Mouse (Mus musculus) adrenal gland, adult 2 months (tissue): ENCODE data around the gene Tnnc2. TPM values are rescaled to one million over a fixed set of nuclear protein-coding genes. Genes with fewer than 3 reads are reported as not detected.
"Not testable (repeated sequence)": the region's sequence is repeated elsewhere in the genome, so short reads cannot be mapped to it uniquely, and the experiment has no call there.

Experiments
- DNase-seq: peaks from one replicate; pipeline ENCODE4 v3.0.0; 2021
- long read RNA-seq: library from polyadenylated mRNA; stranded (forward); transcript quantifications from one replicate; pipeline ENCODE4 v2.0.0, GENCODE M21; 2021
- polyA plus RNA-seq: library from polyadenylated mRNA; depleted of rRNA; stranded (reverse); fragments of >200 nt; gene quantifications from 2 replicates; pipeline ENCODE4 v1.2.3, GENCODE M21; 2012; rRNA removed
- total RNA-seq, 2 experiments: library from RNA; stranded (reverse); gene quantifications; 2 replicates each; pipeline ENCODE4 v1.2.3; 2021

Gene Tnnc2
- not detected for total RNA-seq
- polyA plus RNA-seq, result not detected in 2 replicates
- long read RNA-seq, result 0 reads

GRCm38 (mm10) chr2:164779481-164780086, at the start of gene Tnnc2:
TSS of gene Tnnc2 (minus strand) at chr2:164779967.
- DNase-seq, result no peak

GRCm38 (mm10) chr2:164829090-164829489, 49.3 kb upstream of the Tnnc2 start:
- no peak for DNase-seq

- DNase-seq, result no peak
Observed at GRCm38 (mm10) chr2:164828437-164828836, 48.7 kb upstream of the Tnnc2 start, which contains the start of gene Spata25. TSS of gene Spata25 (minus strand) at chr2:164828537.

- no peak for DNase-seq
Observed at GRCm38 (mm10) chr2:164827146-164827850, 47.5 kb upstream of the Tnnc2 start.

GRCm38 (mm10) chr2:164825521-164825920, 45.8 kb upstream of the Tnnc2 start:
- no peak for DNase-seq

GRCm38 (mm10) chr2:164823969-164824368, 44.2 kb upstream of the Tnnc2 start:
- no peak for DNase-seq

GRCm38 (mm10) chr2:164823181-164823585, 43.4 kb upstream of the Tnnc2 start:
- DNase-seq, result no peak

- DNase-seq, result peak; percentile 100
Observed at GRCm38 (mm10) chr2:164822636-164823165, 42.9 kb upstream of the Tnnc2 start, which contains the start of gene Zswim1. TSS of gene Zswim1 (plus strand) at chr2:164822686.

- DNase-seq, result no peak
Observed at GRCm38 (mm10) chr2:164821060-164821459, 41.3 kb upstream of the Tnnc2 start.

- DNase-seq, result no peak
Observed at GRCm38 (mm10) chr2:164817703-164818102, 37.9 kb upstream of the Tnnc2 start.

- DNase-seq, result no peak
Observed at GRCm38 (mm10) chr2:164817206-164817605, 37.4 kb upstream of the Tnnc2 start.

GRCm38 (mm10) chr2:164815821-164816220, 36.1 kb upstream of the Tnnc2 start:
- no peak for DNase-seq

- DNase-seq, result no peak
Observed at GRCm38 (mm10) chr2:164815348-164815747, 35.6 kb upstream of the Tnnc2 start.

GRCm38 (mm10) chr2:164813557-164813956, 33.8 kb upstream of the Tnnc2 start:
- DNase-seq, result no peak

GRCm38 (mm10) chr2:164806614-164807013, 26.8 kb upstream of the Tnnc2 start:
- DNase-seq, result no peak

- DNase-seq, result no peak
Observed at GRCm38 (mm10) chr2:164805332-164805718, 25.6 kb upstream of the Tnnc2 start.

GRCm38 (mm10) chr2:164804533-164805331, 25.0 kb upstream of the Tnnc2 start, which contains the start of the genes Acot8 and Zswim3:
TSS of gene Acot8 (minus strand) at chr2:164804882.
TSS of gene Zswim3 (plus strand) at chr2:164805098.
- DNase-seq, result peak; percentile 98

GRCm38 (mm10) chr2:164803921-164804313, 24.1 kb upstream of the Tnnc2 start:
- DNase-seq, result no peak

- no peak for DNase-seq
Observed at GRCm38 (mm10) chr2:164803201-164803920, 23.6 kb upstream of the Tnnc2 start.

GRCm38 (mm10) chr2:164800252-164801004, 20.7 kb upstream of the Tnnc2 start:
- DNase-seq, result no peak

GRCm38 (mm10) chr2:164798554-164798953, 18.8 kb upstream of the Tnnc2 start:
- DNase-seq, result not testable (repeated sequence)
